Mouse (Mus musculus) kidney, adult 18-20 months (tissue): ENCODE data around the gene Gm21976.

Experiments used
- DNase-seq: peaks from one replicate; pipeline ENCODE4 v3.0.0; 2021

The Gm21976 gene

GRCm38 (mm10) chr13:98298833-98299758, 19.4 kb downstream of the Gm21976 start:
- DNase-seq, result peak; percentile 73

GRCm38 (mm10) chr13:98305257-98305656, 25.6 kb downstream of the Gm21976 start:
- no peak for DNase-seq

- no peak for DNase-seq
Observed at GRCm38 (mm10) chr13:98306393-98306792, 26.7 kb downstream of the Gm21976 start.

GRCm38 (mm10) chr13:98306852-98307475, 27.3 kb downstream of the Gm21976 start:
- no peak for DNase-seq

DNA sequence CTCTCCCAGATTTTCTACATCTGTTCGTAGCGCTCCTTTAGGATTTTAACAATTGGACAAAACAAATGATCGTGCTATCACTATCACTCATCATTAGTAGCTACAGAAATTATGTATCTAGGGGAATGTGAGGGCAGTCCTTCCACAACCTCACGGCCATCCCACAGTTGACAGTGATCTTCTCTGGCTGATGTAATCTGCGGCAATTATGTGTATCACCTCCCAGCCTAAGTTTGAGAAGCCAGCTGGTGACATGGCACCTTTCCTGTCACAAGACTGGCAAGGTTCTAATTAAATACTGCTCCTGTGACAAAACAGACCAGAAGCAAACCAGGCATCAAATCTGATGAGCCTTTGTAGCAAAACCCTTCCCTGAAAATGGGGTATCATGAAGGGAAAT, 28.3 kb downstream of the Gm21976 start:
- no peak for DNase-seq

- no peak for DNase-seq
Observed at GRCm38 (mm10) chr13:98308724-98309123, 29.0 kb downstream of the Gm21976 start.

- no peak for DNase-seq
Observed at GRCm38 (mm10) chr13:98311597-98311996, 31.9 kb downstream of the Gm21976 start.

- no peak for DNase-seq
Observed at GRCm38 (mm10) chr13:98313631-98314030, 33.9 kb downstream of the Gm21976 start.

DNA sequence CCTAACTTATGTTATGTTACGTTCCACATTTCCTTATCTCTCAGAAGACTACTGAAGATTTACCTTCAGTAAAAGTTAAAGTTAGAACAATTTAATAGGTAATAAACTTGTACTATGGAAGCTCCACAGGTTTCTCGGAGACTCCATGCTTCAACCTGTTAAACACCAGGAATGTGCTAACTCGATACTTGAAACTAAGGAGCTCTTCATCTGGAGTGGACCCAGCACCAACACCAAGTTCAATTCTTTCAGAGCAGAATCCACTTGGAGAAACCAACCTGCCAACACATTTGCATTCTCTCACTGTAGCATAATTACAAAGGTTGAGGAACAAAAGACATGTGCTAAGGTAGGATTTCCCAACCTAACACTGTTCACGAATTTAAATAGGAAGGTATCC, 35.4 kb downstream of the Gm21976 start:
- no peak for DNase-seq

DNA sequence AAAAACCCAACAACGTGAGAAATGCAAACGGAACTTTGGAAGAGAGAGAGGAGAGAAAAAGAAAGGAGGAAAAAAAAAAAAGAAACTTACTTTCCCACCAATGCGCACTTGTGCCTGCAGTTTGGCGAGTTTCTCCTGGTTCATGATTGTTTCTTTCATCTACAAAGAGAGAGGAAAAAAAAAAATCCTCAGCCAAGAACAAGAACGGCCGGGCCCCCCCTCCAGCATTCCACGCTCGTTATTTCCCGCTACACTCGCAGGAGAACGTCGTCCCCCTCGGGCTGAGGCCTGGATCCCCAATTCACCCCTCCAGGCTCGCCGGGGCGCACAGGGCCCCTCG, 36.4 kb downstream of the Gm21976 start:
- no peak for DNase-seq

DNA sequence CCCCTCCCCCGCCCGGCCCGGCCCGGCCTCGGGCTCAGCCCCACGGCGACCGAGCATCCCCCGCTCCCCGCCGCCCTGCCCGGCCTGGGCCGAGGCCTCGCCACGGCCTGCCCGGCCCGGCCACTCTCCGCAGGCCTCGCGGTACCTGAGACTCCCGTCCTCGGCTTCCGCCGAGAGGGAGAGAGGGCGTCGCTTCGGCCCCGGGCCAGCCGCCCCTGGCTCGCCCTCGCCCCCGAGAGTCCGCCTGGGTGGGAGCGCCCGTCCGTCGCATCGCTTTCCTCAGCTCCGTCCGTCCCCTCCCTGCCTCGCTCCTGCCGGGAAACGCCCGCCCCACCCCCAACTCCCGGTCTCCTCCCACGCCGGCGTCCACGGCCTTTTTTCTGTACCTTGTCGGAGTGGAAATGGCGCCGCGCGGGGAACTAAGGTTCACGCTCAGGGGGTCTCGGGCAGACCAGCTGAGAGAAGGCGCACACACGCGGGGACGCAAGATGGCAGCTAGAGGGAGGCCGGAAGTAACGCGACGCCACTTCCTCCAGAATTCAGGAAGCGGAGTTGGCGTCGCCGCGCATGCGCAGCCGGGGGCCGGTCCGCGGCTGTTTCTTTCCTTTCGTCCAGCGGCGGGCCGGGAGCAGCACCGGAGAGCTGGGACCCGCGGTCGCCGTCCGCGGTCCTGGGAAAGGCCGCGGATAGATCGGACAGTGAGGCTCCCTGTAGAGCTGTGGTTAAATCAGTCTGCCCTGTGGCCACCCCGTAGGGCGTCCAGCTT, 37.0 kb downstream of the Gm21976 start, which contains the start of gene Btf3:
Gene Btf3 (minus strand): TSS at position 527 of the 766 bp plus-strand sequence.
- peak; percentile 94 for DNase-seq

DNA sequence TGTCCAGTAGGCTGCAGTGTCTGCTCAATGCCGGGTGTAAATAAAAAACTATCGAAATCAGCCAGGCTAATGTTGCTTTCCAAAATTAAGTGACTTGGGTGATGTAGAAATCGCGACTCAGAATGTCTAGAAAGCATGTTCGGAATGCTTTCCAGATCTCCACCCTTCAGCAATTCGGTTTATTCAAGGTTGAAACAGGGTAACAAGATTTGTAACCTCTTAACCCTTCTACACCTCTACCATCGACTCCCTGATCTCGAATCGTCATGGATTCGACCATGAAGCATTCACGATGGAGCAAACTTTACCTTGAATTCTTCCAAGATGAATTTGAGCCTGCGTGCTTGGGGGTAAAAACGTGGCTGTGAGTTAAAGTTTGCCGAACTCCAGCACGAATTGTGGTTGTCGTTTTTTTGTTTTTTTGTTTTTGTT, 37.6 kb downstream of the Gm21976 start:
- DNase-seq, result no peak

DNA sequence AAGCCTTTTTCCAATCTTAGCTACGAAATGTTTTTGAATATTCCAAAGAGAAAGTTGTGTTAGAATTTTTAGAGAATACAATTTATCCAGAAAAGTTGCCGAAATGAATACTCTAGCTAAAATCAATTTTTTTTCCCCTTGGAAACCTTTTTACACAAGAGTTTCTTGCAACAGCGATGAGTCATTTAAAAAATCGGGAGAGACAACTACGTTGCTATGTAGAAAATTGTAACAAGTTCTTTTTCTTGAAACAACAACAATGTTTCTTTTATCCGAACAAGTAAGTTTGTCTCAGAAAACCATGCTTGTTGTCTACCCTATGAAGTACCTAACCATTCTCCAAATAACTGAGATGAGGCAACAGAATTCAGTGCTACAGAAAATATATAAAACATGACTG, 38.2 kb downstream of the Gm21976 start:
- DNase-seq, result no peak

- no peak for DNase-seq
Observed at GRCm38 (mm10) chr13:98325034-98325433, 45.3 kb downstream of the Gm21976 start.

DNA sequence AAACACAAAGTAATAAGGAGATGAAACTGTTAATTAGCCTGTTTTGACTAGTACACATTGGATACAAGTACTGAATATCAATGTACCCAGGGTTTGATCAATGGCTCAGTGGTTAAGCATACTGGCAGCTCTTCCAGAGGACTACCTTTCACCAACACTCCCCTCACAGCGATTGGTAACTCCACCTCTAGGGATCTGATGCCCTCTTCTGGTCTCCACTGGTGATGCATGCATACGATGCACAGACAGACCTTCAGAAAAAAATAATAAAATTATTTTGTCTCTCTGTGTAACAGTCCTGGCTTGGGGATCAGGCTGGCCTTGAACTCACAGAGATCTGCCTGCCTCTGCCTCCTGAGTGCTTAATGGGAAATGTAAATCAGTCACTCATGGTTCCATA, 52.4 kb downstream of the Gm21976 start:
- peak; percentile 62 for DNase-seq

DNA sequence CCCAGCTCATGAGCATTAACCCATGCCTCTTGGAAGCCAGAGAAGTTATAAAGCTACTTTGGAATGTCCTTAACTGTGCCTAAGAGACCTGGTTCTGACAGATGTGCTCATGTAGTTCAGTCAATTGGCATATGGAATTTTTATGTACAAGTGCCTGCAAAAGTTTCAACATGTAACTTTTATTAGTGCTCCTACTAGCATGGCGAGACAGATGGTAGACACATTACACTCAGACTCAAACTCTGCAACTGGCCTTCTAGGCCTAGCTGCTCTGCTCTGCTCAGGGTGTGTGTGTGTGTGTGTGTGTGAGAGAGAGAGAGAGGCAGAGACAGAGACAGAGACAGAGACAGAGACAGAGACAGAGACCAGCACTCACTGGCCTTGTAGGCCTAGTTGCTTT, 56.5 kb downstream of the Gm21976 start:
- no peak for DNase-seq

- DNase-seq, result no peak
Observed at GRCm38 (mm10) chr13:98340506-98340905, 60.8 kb downstream of the Gm21976 start.

DNA sequence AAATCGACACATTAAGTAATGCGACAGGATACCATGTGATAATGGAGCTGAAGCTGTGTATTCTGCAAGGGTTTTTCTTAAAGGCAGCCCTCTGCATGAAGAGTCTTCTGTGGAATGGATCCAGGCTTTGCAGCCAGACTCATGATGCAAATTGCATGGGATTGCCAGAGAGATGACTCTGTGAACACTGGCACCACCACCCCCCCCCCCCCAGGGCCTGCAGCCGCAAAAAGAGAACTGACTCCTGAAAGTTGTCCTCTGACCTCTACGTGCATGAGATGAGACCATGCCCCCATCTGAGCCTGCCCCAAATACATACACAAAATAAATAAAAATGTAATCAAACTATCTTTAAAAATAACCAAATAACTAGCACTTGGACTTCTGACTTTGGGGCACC, 69.8 kb downstream of the Gm21976 start:
- no peak for DNase-seq

DNA sequence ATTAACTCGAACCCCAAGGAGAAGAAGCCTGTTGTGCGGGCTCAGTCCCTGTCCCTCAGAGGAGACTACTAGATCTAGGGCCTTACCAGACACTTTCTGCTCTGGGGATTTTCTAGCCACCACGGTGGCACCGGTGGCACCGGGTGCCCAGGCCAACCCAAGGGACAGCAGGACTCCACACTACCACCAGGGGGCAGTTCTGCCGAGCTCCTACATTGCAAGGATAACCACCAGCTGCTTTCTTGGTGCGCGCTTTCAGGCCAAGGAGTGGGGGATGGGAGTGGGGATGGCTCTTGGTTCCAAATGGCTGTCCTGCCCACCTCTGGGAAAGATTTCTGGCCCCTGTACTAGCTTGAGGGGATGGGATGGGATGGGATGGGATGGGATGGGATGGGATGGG, 71.8 kb downstream of the Gm21976 start:
- DNase-seq, result peak; percentile 37

- DNase-seq, result no peak
Observed at GRCm38 (mm10) chr13:98352381-98352975, 72.8 kb downstream of the Gm21976 start.

GRCm38 (mm10) chr13:98353709-98354089, 74.0 kb downstream of the Gm21976 start:
- DNase-seq, result no peak

GRCm38 (mm10) chr13:98354090-98354801, 74.6 kb downstream of the Gm21976 start, which contains the start of gene Foxd1:
Gene Foxd1 (plus strand): TSS chr13:98354242.
- DNase-seq, result peak; percentile 62
